Mouse (Mus musculus) midbrain, postnatal 0 days (tissue): Measurements from ENCODE around the gene Tnk1. TPM values are rescaled to one million over a fixed set of nuclear protein-coding genes. Genes with fewer than 3 reads are reported as not detected.
"Not testable (repeated sequence)": the region's sequence is repeated elsewhere in the genome, so short reads cannot be mapped to it uniquely, and the experiment has no call there.

Source experiments
- ATAC-seq: fragments of 200-750 bp; cut with Nextera tagmentation; 2 replicates; pipeline ENCODE4 v1.8.0; 2017; ENCODE audit warnings: moderate number of reproducible peaks, mild to moderate bottlenecking, moderate TSS enrichment, moderate library complexity; ENCODE audit not compliant: low FRiP score
- DNase-seq: peaks from one replicate; pipeline ENCODE4 v3.0.0-alpha.2; 2015; ENCODE audit warnings: low spot score
- H3K27ac ChIP-seq: fragments of 300-500 bp; sonication (generic); 2 replicates; pipeline ENCODE4 v1.5.1; 2014; ENCODE audit warnings: low read depth, mild to moderate bottlenecking, low read length, mixed read lengths
- H3K27me3 ChIP-seq: fragments of 300-500 bp; sonication (generic); 2 replicates; pipeline ENCODE4 v1.6.1; 2014; ENCODE audit warnings: low read length, control low read depth, mixed read lengths; ENCODE audit not compliant: insufficient read depth
- H3K36me3 ChIP-seq: fragments of 300-500 bp; sonication (generic); 2 replicates; pipeline ENCODE4 v1.6.1; 2014; ENCODE audit warnings: low read length, control low read depth, mixed read lengths; ENCODE audit not compliant: insufficient read depth
- H3K4me1 ChIP-seq: fragments of 300-500 bp; sonication (generic); 2 replicates; pipeline ENCODE4 v1.6.1; 2014; ENCODE audit warnings: mild to moderate bottlenecking, control low read depth, antibody characterized with exemption, low read length, mixed read lengths; ENCODE audit not compliant: insufficient read depth
- H3K4me2 ChIP-seq: fragments of 300-500 bp; sonication (generic); 2 replicates; pipeline ENCODE4 v1.6.1; 2014; ENCODE audit warnings: low read depth, mild to moderate bottlenecking, low read length, mixed read lengths; ENCODE audit not compliant: poor library complexity, severe bottlenecking
- H3K4me3 ChIP-seq: fragments of 300-500 bp; sonication (generic); 2 replicates; pipeline ENCODE4 v1.5.1; 2014; ENCODE audit warnings: low read depth, mild to moderate bottlenecking, low read length, moderate library complexity
- H3K9ac ChIP-seq: fragments of 300-500 bp; sonication (generic); replicated peaks from 2 replicates; pipeline ENCODE4 v1.6.1; 2014; ENCODE audit warnings: mild to moderate bottlenecking, low read length, moderate library complexity, mixed read lengths; ENCODE audit not compliant: poor library complexity, severe bottlenecking
- H3K9me3 ChIP-seq: fragments of 300-500 bp; sonication (generic); 2 replicates; pipeline ENCODE4 v1.6.1; 2016; ENCODE audit warnings: low read length, control low read depth
- CTCF ChIP-seq: IDR thresholded peaks from 2 replicates; pipeline ENCODE4 v1.5.1; 2016; ENCODE audit warnings: antibody characterized with exemption, mild to moderate bottlenecking
- WGBS: fragments of 180-500 bp; shearing (Covaris S2); extraction: QIAGEN DNeasy Blood & Tissue Kit; methylation state at CpG from one replicate; pipeline ENCODE4 v1.1.7; 2014; 5-methylcytosine and 5-hydroxymethylcytosine counted together
- polyA plus RNA-seq: library from polyadenylated mRNA; unstranded; fragments of >200 nt; fragmentation: Nextera tagmentation; extraction: Ambion mirVana; gene quantifications from 2 replicates; pipeline ENCODE4 v1.2.1, GENCODE M21; 2015
- total RNA-seq: library from RNA; depleted of rRNA; stranded (reverse); fragments of >200 nt; gene quantifications from 2 replicates; pipeline ENCODE4 v1.2.3, GENCODE M21; 2014

The Tnk1 gene
- total and polyA plus RNA-seq, 2 experiments from 2014 or later, result 0.16 TPM; not detected in 1

DNA sequence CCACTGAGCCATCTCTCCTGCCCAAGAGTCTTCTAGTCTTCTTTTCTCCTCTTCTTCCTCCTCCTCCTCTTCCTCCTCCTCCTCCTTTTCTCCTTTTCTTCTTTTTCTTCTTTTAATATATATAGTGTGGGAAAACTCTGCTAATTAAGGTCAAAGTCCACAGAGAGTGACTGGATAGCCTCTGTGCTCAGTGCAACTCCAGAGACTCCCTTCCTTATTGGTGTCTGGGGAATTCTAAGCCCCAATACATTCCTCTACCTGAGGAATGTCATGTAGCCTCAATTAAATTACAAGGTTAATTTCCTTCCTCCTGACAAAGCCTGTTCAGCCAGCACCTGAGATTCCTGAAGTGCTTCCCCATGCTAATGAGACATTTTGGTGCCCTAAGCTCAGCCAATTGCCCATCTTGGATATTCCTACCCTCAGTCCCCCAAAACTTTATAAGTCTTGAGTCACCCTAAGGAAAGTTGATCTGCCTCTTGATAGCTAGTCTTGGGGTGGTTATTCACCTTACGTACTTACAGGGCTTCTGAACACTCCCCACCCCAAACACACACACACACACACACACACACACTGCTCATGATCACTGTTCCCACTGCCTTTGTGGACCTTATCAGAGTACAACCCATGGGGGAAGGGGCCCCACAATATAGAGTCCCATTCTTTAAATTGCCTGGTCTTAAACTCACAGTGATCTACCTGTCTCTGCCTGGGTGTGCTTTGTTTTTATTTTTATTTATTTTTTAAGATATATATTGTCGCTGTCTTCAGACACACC lies 11.9 kb upstream of the Tnk1 start:
- no peak overlapping the region for H3K4me3 ChIP-seq
- no peak overlapping the region for H3K27ac ChIP-seq
- no peak overlapping the region for H3K4me2 ChIP-seq
- H3K9me3 ChIP-seq, result no peaks in the 10 kb centered on the region
- no peak overlapping the region for H3K9ac ChIP-seq
- H3K4me1 ChIP-seq, result no peaks in the 10 kb centered on the region
- ATAC-seq, result no peak
- H3K36me3 ChIP-seq, result no peaks in the 10 kb centered on the region
- 97% methylated on average over 2 of the region's 2 CpGs for WGBS
- H3K27me3 ChIP-seq, result no peaks in the 10 kb centered on the region
- no peak for DNase-seq
- no peak for TF ChIP-seq CTCF

DNA sequence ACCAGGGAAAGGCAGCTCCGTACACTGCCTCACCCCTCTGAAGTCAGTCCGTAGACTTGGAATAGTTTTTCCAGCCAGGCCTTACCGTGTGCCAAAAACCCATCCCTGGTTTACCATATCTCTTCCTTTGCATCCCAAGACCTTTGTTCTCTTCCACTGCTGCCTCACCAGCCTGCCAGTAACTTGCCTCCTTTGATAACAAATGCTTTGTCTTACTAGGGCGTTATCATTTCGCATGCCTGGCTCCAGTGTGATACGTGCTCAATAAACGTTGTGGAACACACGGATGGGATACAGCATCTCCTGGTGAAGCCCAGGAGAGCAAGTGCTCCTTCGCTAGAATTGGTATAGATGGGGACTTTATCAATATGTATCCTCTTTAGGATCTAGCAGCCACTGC lies 8.8 kb upstream of the Tnk1 start:
- Histone ChIP-seq H3K4me1 (no peaks in the 10 kb centered on the region), H3K9ac (no peak overlapping the region), H3K4me3 (no peak overlapping the region), H3K27me3 (no peaks in the 10 kb centered on the region), H3K27ac (no peak overlapping the region), H3K9me3 (no peaks in the 10 kb centered on the region), H3K4me2 (no peak overlapping the region), H3K36me3 (no peaks in the 10 kb centered on the region)
- DNase-seq (no peak), ATAC-seq (no peak)
- 76% methylated on average over 9 of the region's 9 CpGs for WGBS
- TF ChIP-seq CTCF, result no peak

DNA sequence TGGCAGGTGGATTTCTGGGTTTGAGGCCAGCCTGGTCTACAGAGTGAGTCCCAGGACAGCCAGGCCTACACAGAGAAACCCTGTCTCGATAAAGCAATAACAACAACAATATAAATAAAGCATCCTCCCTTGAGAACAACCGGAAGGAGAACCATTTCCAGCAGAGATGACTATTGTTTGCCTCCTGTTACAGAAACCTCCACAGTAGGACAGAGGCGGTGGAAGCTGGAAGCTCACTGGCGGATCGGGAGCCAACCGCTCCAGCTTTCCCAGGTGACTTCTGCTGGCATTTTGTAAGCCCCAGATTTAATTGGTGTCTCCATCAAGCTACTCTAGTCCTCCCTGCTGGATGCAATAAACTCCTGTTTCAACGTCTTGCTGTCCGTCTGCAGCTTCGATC lies 7.0 kb upstream of the Tnk1 start:
- no peaks in the 10 kb centered on the region for H3K36me3 ChIP-seq
- ATAC-seq (no peak), DNase-seq (no peak)
- H3K4me2 ChIP-seq, result no peak overlapping the region
- no peak overlapping the region for H3K4me3 ChIP-seq
- no peak overlapping the region for H3K9ac ChIP-seq
- H3K4me1 ChIP-seq, result no peaks in the 10 kb centered on the region
- H3K9me3 ChIP-seq, result no peaks in the 10 kb centered on the region
- no peak for TF ChIP-seq CTCF
- no peak overlapping the region for H3K27ac ChIP-seq
- 76% methylated on average over 9 of the region's 9 CpGs for WGBS
- H3K27me3 ChIP-seq, result no peaks in the 10 kb centered on the region

DNA sequence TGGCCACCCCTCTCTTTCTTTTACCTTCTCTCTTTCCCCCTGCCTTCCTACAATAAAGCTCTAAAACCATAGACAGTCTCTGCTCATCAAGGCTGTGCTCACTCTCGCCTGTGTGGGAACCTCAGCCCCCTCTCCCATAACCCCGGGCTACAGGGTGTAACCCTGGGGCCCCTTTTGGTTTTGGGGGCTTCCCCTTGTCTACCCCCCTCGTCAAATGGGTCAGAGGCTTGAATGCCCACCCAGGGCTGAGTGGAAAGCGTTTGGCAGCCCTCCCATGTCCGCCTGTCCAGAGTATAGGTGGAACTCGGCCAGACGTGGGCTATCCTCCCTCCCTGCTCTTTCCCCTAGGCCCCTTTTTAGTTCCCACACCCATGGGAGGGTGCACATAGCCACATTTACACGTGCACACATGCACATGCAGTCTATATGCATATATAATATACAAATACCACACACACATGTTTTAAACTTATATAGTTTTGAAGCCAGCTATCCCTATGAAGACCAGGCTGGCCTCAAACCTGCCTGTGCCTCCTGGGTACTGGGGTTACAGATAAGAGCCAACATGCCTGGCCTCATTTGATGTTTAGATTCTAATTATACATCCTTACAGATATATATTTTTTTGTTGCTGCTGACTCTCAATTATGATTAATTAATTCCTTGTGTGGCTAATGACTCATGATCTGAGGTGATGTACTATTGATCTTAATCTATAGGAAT lies 5.8 kb upstream of the Tnk1 start:
- Histone ChIP-seq H3K9ac (no peak overlapping the region), H3K4me2 (no peak overlapping the region), H3K9me3 (no peaks in the 10 kb centered on the region), H3K4me1 (no peaks in the 10 kb centered on the region), H3K27me3 (no peaks in the 10 kb centered on the region), H3K27ac (no peak overlapping the region), H3K36me3 (no peaks in the 10 kb centered on the region), H3K4me3 (no peak overlapping the region)
- WGBS, result 46% methylated on average over 8 of the region's 8 CpGs
- TF ChIP-seq CTCF, result no peak
- ATAC-seq, result no peak
- DNase-seq, result no peak

DNA sequence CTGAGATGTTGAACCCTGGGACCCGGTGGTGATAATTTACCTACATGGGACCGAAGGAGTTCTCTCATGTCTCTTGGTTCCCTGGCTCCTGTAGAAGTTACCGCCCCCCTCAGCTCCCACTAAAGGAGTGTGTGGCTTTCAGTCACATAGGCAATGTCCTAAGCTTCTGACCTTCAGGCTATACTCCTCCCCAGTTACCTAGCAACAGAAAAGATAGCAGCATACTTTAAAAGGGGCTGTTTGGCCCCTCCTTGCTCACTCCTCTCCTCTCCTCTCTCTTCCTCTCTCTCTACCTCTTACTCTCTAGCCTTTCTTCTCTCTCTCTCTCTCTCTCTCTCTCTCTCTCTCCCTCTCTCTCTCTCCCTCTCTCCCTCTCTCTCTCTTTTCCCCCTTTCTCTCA lies 5.2 kb upstream of the Tnk1 start:
- not testable (repeated sequence) for ATAC-seq, H3K27me3 ChIP-seq, H3K4me1 ChIP-seq, DNase-seq, H3K4me2 ChIP-seq, H3K36me3 ChIP-seq, H3K4me3 ChIP-seq, H3K9me3 ChIP-seq, H3K27ac ChIP-seq, H3K9ac ChIP-seq
- 82% methylated on average over 3 of the region's 3 CpGs for WGBS

DNA sequence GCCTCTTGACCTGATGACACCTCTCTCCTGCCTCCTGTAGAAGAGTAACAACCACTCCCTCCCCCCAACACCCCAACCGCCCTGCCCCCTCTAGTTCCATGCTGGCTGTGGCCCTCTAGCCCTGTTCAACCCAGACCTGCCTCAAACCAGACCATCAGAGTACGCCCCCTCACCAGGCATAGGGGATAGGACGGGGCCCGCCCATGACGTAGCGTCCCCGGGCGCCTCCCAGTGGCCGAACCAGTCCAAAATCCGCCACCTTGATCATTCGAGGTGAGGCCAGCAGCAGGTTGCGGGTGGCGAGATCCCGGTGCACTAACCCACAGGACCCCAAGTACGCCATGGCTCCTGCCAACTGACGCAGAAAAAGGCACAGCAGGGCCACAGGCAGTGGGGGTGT lies 3.2 kb downstream of the Tnk1 start:
- ATAC-seq, result peak; percentile 69
- 21% methylated on average over 16 of the region's 16 CpGs for WGBS

More for the DNA sequence above, 3.2 kb downstream of the Tnk1 start:
- H3K27ac ChIP-seq, result no peak overlapping the region
- H3K36me3 ChIP-seq, result peaks cover 15% of the 10 kb centered on the region
- TF ChIP-seq CTCF, result peak; percentile 54
- DNase-seq, result no peak
- no peak overlapping the region for H3K4me3 ChIP-seq
- no peak overlapping the region for H3K9ac ChIP-seq
- 0 out of 2 replicates have a peak, but pooled peaks cover 4% of the 10 kb centered on the region for H3K4me1 ChIP-seq
- H3K4me2 ChIP-seq, result no peak overlapping the region
- H3K27me3 ChIP-seq, result peaks cover 8% of the 10 kb centered on the region
- H3K9me3 ChIP-seq, result no peaks in the 10 kb centered on the region
